Mouse (Mus musculus) v-Abl transformed pro-B cells (cell line): ENCODE data around the gene Epha3.

Experiments used
- in situ Hi-C, 2 experiments: fragments of 400-800 bp; cut with MboI; formaldehyde crosslinking; loops; one replicate each; pipeline ENCODE4 v1.15.1; 2025; ENCODE audit not compliant: unreplicated experiment in 2 of 2

The Epha3 gene

DNA sequence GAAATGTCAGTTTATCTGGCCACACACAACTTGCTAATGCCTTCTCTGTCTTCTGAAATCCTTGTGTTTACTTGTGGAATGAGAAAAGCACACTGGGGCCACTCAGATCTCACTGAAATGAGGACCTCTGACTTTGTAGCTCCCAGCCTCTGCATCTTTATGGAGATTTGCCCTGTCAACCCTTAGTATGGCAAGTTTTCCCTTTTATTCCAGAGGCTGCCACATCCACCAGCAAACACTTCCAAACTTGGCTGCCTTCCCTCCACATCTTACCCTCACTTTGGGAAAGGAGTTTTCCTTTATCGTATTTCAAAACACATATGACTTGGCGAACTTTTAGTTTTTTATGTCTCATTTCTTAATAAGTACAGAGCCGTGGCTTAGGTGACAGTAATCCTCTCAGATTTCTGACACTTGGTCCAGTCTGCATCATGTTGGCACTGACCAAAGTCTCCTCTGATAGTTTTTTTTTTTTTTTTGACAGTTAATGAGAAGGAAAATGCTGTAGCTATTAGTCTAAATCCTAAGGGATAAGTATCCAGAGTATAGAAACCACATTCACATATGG is 198.0 kb downstream of the Epha3 start:
- in situ Hi-C loops: no loop called here

GRCm38 (mm10) chr16:63658302-63658974 is 205.5 kb downstream of the Epha3 start:
- in situ Hi-C loops: no loop called here

- in situ Hi-C loops: no loop called here
These were observed 206.2 kb downstream of the Epha3 start for GRCm38 (mm10) chr16:63657743-63658142.

- in situ Hi-C loops: no loop called here
These were observed 210.5 kb downstream of the Epha3 start for GRCm38 (mm10) chr16:63653393-63653918.

GRCm38 (mm10) chr16:63650760-63651159 is 213.2 kb downstream of the Epha3 start:
- in situ Hi-C loops: no loop called here

GRCm38 (mm10) chr16:63646577-63646976 is 217.4 kb downstream of the Epha3 start:
- in situ Hi-C loops: no loop called here

DNA sequence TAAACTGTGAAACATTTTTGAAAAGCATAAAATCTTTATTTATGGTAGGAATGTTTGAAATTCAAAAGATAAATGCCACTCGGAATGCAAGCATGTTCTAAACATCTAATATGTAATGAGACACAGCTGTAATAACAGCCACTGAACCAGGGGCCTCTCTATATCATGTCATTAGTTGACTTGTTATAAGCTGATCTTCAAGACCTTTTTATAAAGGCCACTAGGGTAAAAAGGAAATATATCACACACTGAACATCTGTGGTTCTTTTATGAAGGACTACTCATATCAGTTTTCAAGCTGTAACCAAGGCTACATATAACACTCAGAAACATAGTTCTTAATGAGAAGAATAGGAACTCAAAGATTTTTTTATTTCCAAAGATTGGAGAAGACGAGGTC is 221.3 kb downstream of the Epha3 start:
- in situ Hi-C loops: no loop called here

DNA sequence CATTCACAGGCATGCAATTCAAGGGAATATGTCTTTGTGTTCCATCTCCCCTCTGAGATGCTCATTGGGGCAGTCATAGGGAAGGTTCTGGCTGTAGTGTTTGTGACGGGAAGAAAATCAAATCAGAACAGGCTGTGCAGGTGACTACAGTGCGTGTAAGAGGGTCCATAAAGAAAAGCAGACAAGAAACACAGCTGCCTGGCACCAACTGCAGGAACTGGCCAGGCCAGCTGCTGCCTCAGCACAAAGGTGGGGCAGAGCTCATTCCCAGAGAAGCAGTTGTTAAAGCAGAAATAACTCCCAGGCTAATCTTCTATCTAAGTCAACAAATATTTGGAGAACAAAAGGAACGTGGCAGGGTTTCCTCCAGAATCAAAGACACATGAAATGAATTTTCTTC is 222.4 kb downstream of the Epha3 start:
- in situ Hi-C loops: no loop called here

DNA sequence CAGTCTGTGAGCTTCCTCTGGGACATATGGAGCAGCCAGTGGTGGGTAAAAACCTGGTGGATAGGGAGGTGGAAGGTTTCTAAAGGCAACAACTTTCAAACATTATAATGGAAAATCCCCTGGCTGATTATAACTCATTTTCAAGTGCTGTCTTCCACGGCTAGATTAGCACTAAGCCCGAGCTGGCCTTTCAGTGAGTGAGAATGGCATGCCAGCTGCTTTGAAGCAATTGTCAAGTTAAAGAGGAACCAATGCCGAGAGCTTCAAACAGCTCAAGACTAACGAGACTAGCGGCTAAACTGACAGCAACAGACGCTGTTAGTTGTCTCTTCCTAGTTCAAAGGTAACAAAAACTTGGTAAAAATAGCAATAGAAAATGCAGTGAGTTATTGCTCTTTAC is 225.3 kb downstream of the Epha3 start:
- in situ Hi-C loops: no loop called here

GRCm38 (mm10) chr16:63633748-63634166 is 230.2 kb downstream of the Epha3 start:
- in situ Hi-C loops: no loop called here

DNA sequence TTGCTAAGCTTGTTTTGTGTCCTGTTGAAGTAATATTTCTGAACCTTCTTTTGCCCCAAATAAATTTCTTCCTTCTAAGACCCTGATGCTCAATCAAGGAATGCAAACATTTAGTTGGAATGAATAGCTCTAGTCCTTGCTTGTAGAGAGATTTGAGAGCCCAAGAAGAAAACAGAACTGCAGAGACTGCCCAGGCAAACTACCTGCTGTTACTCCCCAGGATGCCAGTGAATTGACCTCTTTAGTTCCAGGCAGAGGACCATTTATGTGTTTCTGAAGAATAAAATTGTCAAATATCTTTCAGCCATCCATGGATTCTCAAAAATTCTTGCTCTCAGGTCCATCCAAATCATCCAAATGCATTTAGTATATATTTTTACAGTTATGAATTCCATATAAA is 238.7 kb downstream of the Epha3 start:
- in situ Hi-C loops: no loop called here

GRCm38 (mm10) chr16:63621845-63622244 is 242.1 kb downstream of the Epha3 start:
- in situ Hi-C loops: no loop called here

GRCm38 (mm10) chr16:63615396-63615795 is 248.6 kb downstream of the Epha3 start:
- in situ Hi-C loops: no loop called here

DNA sequence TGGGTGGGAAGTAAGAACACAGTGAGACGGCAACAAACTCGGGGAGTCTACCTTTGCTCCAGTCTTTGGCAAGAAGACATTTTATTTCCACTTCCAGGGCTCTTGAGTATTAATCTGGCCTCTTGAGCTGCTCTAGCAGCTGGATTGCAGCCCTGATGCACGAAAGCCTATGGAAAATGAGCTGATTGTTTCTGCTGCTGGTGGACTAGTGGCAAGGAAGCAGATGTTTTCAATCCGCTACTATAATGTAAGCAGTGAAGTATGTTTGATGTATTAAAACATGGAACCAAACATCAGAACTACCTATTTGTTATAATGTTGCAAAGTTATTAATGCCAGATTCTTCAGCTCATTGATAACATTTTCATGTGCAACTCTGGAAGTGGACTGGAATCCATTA is 251.0 kb downstream of the Epha3 start:
- in situ Hi-C loops: no loop called here

- in situ Hi-C loops: no loop called here
These were observed 263.7 kb downstream of the Epha3 start for GRCm38 (mm10) chr16:63600229-63600628.

DNA sequence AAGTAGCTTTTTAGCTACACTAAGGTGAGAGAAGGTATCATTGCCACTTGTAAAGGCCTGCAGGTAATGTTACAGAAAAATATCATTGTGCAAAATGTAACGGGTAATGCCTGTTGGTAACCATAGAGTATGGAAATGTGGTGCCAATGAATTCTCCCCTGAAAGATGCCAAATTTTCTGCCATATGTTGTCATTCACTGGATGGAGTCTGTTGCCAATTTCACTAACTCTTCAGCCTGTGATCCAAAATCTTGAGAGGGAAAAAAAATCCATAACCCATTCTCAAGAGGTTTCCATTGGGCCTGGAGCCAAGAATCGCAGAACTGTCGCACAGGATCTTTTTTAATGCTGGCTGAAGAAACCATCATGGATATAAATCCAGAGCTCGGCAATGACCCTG is 269.3 kb downstream of the Epha3 start:
- in situ Hi-C loops: no loop called here

DNA sequence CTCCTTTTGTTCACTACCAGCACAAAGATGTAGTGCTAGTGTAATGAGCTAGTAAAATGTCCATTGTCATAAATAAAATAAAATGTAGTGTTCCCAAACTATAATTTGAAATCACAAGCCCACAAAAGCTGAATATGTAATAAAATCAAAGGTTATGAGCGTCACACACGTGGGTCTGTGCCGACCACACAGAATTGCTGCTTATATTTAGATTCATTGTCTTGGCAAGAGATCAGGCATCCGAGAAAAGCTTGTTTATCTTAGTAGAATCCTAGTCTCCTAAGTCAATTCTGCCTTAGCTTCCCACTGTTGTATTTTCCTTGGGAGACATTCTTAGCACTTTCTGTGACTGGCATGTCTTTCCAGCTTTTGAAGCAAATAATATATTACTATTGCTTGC is 294.2 kb downstream of the Epha3 start:
- in situ Hi-C loops: no loop called here

- in situ Hi-C loops: no loop called here
These were observed 297.7 kb downstream of the Epha3 start for GRCm38 (mm10) chr16:63566106-63566836.

DNA sequence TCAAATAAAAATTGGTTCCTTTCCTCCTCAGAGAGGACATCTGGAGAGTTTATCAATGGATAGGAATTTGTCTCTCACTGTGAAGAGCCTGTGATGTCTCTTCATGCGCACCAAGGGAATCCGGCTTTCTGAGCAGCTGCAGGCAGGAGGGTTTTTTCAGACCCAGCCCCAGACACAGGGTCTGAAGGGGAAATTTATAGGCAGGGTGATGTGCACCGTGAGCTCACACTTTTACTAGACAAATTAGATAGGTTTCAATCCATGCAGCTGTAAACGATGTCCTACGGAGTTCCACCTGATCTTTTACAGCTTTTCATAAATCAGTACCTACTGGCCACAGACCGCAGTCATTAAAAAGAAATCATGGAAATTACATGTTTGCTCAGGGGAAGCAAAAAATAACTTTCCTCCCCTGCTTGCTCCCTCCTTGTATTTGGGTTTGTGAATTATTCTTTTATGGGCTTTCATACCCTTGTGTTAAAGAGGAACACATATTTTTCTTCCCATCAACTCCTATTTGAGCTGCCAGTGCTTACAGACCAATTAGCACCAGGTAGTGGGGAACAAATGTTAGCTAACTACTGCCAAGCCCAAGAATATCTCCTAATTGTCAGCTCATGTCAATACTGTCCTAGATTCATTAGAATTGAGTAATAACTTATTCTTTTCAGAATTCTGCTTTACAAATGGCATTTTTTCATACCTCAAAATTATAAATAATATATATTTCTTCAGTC is 307.4 kb downstream of the Epha3 start:
- in situ Hi-C loops: no loop called here

DNA sequence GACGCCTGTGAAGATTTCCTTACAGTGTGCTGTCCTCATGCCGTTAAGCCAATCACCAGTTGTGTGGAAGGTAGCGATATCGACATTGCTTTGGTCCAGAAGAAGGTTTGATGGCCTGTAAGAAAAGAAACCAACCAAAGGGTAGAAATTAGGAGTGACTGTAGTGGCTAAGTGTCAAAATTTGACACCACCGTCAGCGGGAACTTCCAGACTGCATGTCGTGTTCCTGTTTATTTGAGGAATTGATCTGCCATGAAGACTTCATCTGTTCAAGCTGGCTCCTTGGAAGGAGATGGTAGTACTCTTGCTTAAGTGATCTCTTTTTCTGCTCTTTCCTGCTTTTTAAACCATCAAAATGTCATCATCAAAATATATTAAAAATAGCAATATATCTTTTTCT is 311.4 kb downstream of the Epha3 start:
- in situ Hi-C loops: no loop called here

DNA sequence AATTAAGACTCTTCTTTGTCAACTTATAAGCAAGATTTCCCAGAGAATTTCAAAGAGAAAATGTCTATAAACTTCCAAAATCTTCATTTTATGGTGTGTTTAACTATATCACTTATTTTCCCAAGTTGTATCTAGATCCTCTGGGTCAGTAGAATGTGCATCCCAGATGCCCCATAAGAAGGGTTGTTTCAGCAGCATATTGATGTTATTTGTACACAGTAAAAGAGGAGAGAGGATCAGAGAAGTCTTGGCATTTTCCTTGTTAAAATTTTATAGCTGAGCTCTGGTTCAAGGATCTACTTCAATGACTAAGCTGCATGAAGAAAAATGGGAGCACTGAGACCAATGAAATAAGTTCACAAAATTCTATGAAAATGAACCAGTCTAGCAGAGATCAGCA is 324.5 kb downstream of the Epha3 start:
- in situ Hi-C loops: no loop called here
